22 mouse cellular contexts compared by ENCODE assay signal in genomic region chr15:85366938-85367337, GRCm38 (mm10). TPM values are rescaled to one million over a fixed set of nuclear protein-coding genes. Genes with fewer than 3 reads are reported as not detected.
DNase-seq lines count a peak whose midpoint lies in the region; ATAC-seq lines count a peak whose summit lies in the region.
"Had no signal": no experiment of that assay in that cellular context is flagged by ENCODE, and none has a peak within 500 bp of the region (broad histone marks: within the 10 kb centered on the region; RNA-seq: fewer than 3 reads in every experiment).

No protein-coding gene starts in this region.

- peak; percentile 95 for ATAC-seq in frontal cortex, adult (ENCODE audit: low TSS enrichment)
- ATAC-seq in liver, embryonic 12.5 days = no peak
- ATAC-seq: CD4-positive, CD25-positive, alpha-beta regulatory T cell, adult 4 months; forebrain, embryonic 15.5 days had no signal

- H3K27me3 ChIP-seq in liver, embryonic 12.5 days (replicated peaks) = no peaks in the 10 kb centered on the region
- H3K27me3 ChIP-seq: embryonic facial prominence, embryonic 12.5 days; forebrain, embryonic 15.5 days; heart, embryonic 13.5 days; hindbrain, embryonic 12.5 days had no signal

- H3K9ac ChIP-seq in liver, embryonic 12.5 days = no peak overlapping the region
- H3K9ac ChIP-seq: embryonic facial prominence, embryonic 12.5 days; forebrain, embryonic 15.5 days; heart, embryonic 13.5 days; hindbrain, embryonic 12.5 days had no signal

- peaks cover 45% of the 10 kb centered on the region for H3K36me3 ChIP-seq in liver, embryonic 12.5 days

- H3K27ac ChIP-seq in liver, embryonic 12.5 days = no peak overlapping the region
- H3K27ac ChIP-seq: embryonic facial prominence, embryonic 12.5 days; forebrain, embryonic 15.5 days; heart, embryonic 13.5 days; hindbrain, embryonic 12.5 days had no signal

- no peaks in the 10 kb centered on the region for H3K9me3 ChIP-seq in liver, embryonic 12.5 days (replicated peaks)
- H3K9me3 ChIP-seq: embryonic facial prominence, embryonic 12.5 days; forebrain, embryonic 15.5 days; G1E; heart, embryonic 13.5 days; hindbrain, embryonic 12.5 days had no signal

- H3K4me2 ChIP-seq in liver, embryonic 12.5 days = no peak overlapping the region
- H3K4me2 ChIP-seq: embryonic facial prominence, embryonic 12.5 days; forebrain, embryonic 15.5 days; heart, embryonic 13.5 days; hindbrain, embryonic 12.5 days had no signal

- intact Hi-C loops in left cerebral cortex, postnatal 36 days (cut with DNase I) = loop anchor here (5.0 kb wide), 1 partner anchor 35 kb away; no protein-coding TSS in a partner anchor

- H3K4me1 ChIP-seq in liver, embryonic 12.5 days = no peaks in the 10 kb centered on the region
- H3K4me1 ChIP-seq: embryonic facial prominence, embryonic 12.5 days; heart, embryonic 13.5 days; hindbrain, embryonic 12.5 days had no signal

- 72% methylated on average over 5 of the region's 5 CpGs for WGBS in liver, embryonic 12.5 days (ENCODE audit: insufficient replicate concordance)

- no peak overlapping the region for H3K4me3 ChIP-seq in liver, embryonic 12.5 days
- H3K4me3 ChIP-seq: embryonic facial prominence, embryonic 12.5 days; forebrain, embryonic 15.5 days; heart, embryonic 13.5 days; hindbrain, embryonic 12.5 days had no signal

- DNase-seq in frontal cortex, postnatal 25 days (ENCODE audit: low spot score in 2 of 2) = no peak
- peak; percentile 33 for DNase-seq in layer of hippocampus, adult 9-11 months
- no peak for DNase-seq in layer of hippocampus, adult 9-10 months (ENCODE audit: low spot score)
- peak; percentile 67 for DNase-seq in right cerebral cortex, adult 18-20 months
- DNase-seq in right cerebral cortex, postnatal 4 days = no peak
- DNase-seq in left cerebral cortex, postnatal 36 days (ENCODE audit: low spot score in 2 of 2) = peak; percentile 27
- DNase-seq: adrenal gland, postnatal 10 days; B cell, adult 2 months; cerebellum, adult 11-12 months; cerebellum, adult 9-10 months; cerebellum, postnatal 25 days; gastrocnemius, postnatal 36 days; heart, adult 11 months; heart, postnatal 4 days had no signal

RNA-seq across cellular contexts. Expression of gene Atxn10, which starts 30.9 kb away (rescaled TPM):
- 100 to 1,000 TPM; 253 to 267 TPM for total RNA-seq in left cerebral cortex, postnatal 36 days (2021)
- 110 and 114 TPM in 2 replicates for polyA plus RNA-seq in liver, embryonic 12.5 days (2016; fragmentation: Nextera tagmentation; extraction: Ambion mirVana)

Comparison
In these comparisons a context has a peak if more than half of its experiments do, and no peak if none do; other contexts are left out.
1. DNase-seq: peak in layer of hippocampus, adult 9-11 months (single experiment), right cerebral cortex, adult 18-20 months (single experiment) and left cerebral cortex, postnatal 36 days (2 of 2); none in frontal cortex, postnatal 25 days (0 of 2), layer of hippocampus, adult 9-10 months (single experiment) and right cerebral cortex, postnatal 4 days (single experiment).